Mouse (Mus musculus) kidney, adult 2 months (tissue): Measurements from ENCODE around the gene Tyk2. TPM values are rescaled to one million over a fixed set of nuclear protein-coding genes. Genes with fewer than 3 reads are reported as not detected.

Experiments used
- DNase-seq: peaks from one replicate; pipeline ENCODE4 v3.0.0; 2021
- H3K27ac ChIP-seq: fragments of 200-500 bp; 2 replicates; pipeline ENCODE4 v1.5.1; 2012; ENCODE audit warnings: low read depth, low read length, control low read depth, inconsistent platforms; ENCODE audit not compliant: insufficient read depth
- H3K27me3 ChIP-seq: fragments of 200-500 bp; replicated peaks from 2 replicates; pipeline ENCODE4 v1.6.1; 2012; ENCODE audit warnings: mild to moderate bottlenecking, moderate library complexity, low read length, inconsistent platforms; ENCODE audit not compliant: control insufficient read depth, insufficient read depth
- H3K36me3 ChIP-seq: fragments of 200-500 bp; 2 replicates; pipeline ENCODE4 v1.6.1; 2012; ENCODE audit warnings: mild to moderate bottlenecking, moderate library complexity, low read length, inconsistent platforms; ENCODE audit not compliant: control insufficient read depth, insufficient read depth
- H3K4me1 ChIP-seq: fragments of 200-500 bp; 2 replicates; pipeline ENCODE4 v1.6.1; 2011; ENCODE audit warnings: low read length; ENCODE audit not compliant: control insufficient read depth, insufficient read depth
- H3K4me3 ChIP-seq: fragments of 200-500 bp; 2 replicates; pipeline ENCODE4 v1.5.1; 2011; ENCODE audit warnings: mild to moderate bottlenecking, low read depth, low read length, control low read depth; ENCODE audit not compliant: insufficient read depth
- CTCF ChIP-seq: fragments of 200-500 bp; conservative IDR thresholded peaks from 2 replicates; pipeline ENCODE4 v1.5.1; 2011; ENCODE audit warnings: low read depth, mild to moderate bottlenecking, control low read depth, low read length, moderate library complexity, mixed read lengths; ENCODE audit not compliant: insufficient read depth, insufficient read length
- POLR2A ChIP-seq: fragments of 200-500 bp; IDR thresholded peaks from one replicate; pipeline ENCODE4 v1.6.1; 2011; ENCODE audit warnings: low read depth, low read length, control low read depth
- WGBS: fragments of 180-500 bp; shearing (Covaris S2); methylation state at CpG from one replicate; pipeline ENCODE4 v1.1.7; 2018; 5-methylcytosine and 5-hydroxymethylcytosine counted together
- polyA plus RNA-seq: library from polyadenylated mRNA; depleted of rRNA; stranded (reverse); fragments of >200 nt; gene quantifications from 2 replicates; pipeline ENCODE4 v1.2.3, GENCODE M21; 2012

Tyk2 gene
- polyA plus RNA-seq, 1 experiment, result 17.0 TPM

GRCm38 (mm10) chr9:21137229-21137628 lies 6.2 kb upstream of the Tyk2 start:
- DNase-seq, result peak; percentile 69
- H3K27ac ChIP-seq, result peak overlapping the region; percentile 26; the same call in 1 of the 2 replicates
- no peaks in the 10 kb centered on the region for H3K27me3 ChIP-seq
- no peak overlapping the region for H3K4me3 ChIP-seq
- TF ChIP-seq POLR2A (no peak), CTCF (peak; percentile 56)
- WGBS, result 57% methylated on average over 3 of the region's 3 CpGs
- H3K36me3 ChIP-seq, result no peaks in the 10 kb centered on the region; the same call in none of the 2 replicates
- H3K4me1 ChIP-seq, result peaks cover 6% of the 10 kb centered on the region

DNA sequence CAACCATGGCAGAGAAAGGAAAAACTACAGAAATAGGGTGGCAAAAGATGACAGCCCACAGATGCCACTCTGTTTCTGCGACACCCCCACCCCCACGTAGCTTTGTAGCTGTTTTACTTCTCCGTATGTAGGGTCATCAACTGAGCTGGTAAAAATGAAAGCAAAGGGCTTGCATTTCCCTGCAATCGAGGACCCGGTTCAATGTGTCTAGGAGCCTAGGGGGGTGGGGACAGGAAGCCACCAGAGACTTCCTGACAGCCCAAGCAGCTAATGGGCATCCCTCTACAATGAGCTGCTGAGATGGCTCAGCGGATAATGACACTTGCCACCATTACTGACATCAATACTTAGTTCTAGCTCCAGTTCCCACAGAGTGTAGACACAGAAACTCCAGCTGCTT lies 5.4 kb upstream of the Tyk2 start:
- peak; percentile 59 for DNase-seq
- H3K27me3 ChIP-seq, result no peaks in the 10 kb centered on the region
- no peak overlapping the region for H3K4me3 ChIP-seq
- H3K4me1 ChIP-seq, result peaks cover 6% of the 10 kb centered on the region
- TF ChIP-seq CTCF, result no peak
- no peak for TF ChIP-seq POLR2A
- no peaks in the 10 kb centered on the region for H3K36me3 ChIP-seq
- WGBS, result 67% methylated on average over 6 of the region's 6 CpGs
- H3K27ac ChIP-seq, result peak overlapping the region; percentile 70

DNA sequence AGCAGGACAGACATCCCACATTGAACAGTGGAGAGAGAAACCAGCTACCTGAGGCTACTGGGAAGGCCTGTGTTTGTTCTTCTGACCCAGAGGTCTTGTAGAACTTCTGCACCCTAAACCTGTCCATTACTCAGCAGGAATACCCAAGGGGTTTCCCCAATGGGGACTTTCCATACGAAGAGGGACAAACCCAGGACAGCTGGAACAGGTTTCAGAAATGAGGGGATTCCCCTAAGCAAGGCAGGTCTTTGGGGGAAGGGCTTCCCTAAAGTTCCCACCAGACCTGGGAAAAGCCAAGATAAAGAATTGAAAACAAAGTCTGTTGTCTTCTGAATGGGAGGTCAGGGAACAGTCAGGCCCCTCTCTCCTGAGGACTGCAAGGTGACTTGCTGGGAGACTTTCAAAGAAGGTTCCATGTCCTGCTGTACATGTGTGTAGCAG lies 4.9 kb upstream of the Tyk2 start:
- H3K36me3 ChIP-seq, result no peaks in the 10 kb centered on the region
- H3K4me3 ChIP-seq, result no peak overlapping the region
- 43% methylated on average over 1 of the region's 1 CpGs for WGBS
- DNase-seq, result no peak
- H3K27me3 ChIP-seq, result no peaks in the 10 kb centered on the region
- H3K4me1 ChIP-seq, result peaks cover 6% of the 10 kb centered on the region
- no peak for TF ChIP-seq POLR2A
- no peak for TF ChIP-seq CTCF
- peak overlapping the region; percentile 70 for H3K27ac ChIP-seq

- DNase-seq, result no peak
- Histone ChIP-seq H3K27me3 (no peaks in the 10 kb centered on the region), H3K36me3 (no peaks in the 10 kb centered on the region), H3K4me3 (no peak overlapping the region), H3K4me1 (peaks cover 7% of the 10 kb centered on the region), H3K27ac (peak overlapping the region; percentile 81)
- TF ChIP-seq CTCF, result no peak
- WGBS, result 79% methylated on average over 4 of the region's 4 CpGs
These were observed 4.4 kb upstream of the Tyk2 start for GRCm38 (mm10) chr9:21135329-21135890.

DNA sequence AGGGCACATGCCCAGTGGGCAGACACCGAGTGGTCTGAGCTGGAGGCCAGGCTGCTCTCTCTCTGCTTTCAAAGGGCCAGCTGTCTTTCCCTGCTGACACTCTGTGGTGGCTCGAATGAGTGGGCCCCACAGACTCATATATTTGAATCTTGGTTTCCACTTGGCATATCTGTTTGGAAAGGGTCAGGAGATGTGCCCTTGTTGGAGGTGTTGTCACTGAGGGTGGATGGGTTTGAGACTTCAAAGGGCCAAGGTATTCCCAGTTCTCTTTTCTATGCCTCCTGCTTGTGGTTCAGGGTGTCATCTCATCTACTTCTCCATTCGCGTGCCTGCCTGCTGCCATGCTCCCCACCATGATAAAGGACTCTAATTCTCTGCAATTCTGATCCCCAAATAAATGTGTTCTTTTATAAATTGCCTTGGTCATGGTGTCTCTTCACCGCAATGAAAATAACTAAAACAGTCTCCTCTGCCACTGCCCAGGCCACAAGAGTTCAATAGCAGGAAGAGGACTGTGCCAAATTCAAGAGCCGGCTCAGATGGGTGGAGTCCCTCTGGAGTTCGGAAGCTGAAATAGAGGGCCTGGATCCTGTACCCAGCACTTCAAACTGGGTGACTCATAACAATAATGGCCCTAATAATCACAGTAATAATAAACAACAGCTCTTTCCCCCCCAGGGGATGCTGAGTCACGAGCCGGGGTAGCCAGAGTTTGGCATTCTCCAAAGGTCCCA lies 3.7 kb upstream of the Tyk2 start:
- Histone ChIP-seq H3K4me3 (no peak overlapping the region), H3K27ac (peak overlapping the region; percentile 81), H3K4me1 (peaks cover 10% of the 10 kb centered on the region), H3K36me3 (no peaks in the 10 kb centered on the region), H3K27me3 (no peaks in the 10 kb centered on the region)
- TF ChIP-seq CTCF, result no peak
- no peak for TF ChIP-seq POLR2A
- 52% methylated on average over 9 of the region's 9 CpGs for WGBS
- peak; percentile 80 for DNase-seq

DNA sequence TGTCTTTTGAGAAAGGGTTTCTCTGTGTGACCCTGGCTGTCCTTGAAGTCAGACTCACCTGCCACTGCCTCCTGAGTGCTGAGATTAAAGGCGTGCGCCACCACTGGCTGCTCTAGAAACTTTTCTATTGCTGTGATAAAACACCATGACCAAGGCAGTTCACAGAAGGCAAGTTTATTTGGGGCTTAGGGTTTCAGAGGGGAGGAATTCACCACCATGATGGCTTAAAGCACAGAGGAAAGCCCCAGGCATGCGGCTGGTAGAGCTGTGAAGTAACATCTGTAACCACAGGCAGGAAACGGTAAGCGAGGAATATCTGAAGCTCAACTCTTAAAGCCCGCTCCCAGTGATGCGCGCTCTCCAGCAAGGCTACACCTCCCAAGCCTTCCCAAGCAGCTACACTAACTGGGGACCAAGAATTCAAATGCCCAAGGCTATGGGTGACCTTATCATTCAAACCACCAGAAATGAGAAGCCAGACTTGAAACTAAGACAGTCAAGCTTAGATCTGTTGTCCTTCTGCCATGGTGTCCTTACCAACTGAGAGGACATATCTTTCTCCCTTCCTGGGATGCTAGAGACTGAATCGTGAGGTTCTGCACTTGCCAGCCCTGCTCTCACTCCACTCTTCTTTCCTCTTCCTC lies 2.1 kb upstream of the Tyk2 start:
- DNase-seq, result no peak
- no peaks in the 10 kb centered on the region for H3K36me3 ChIP-seq
- no peak overlapping the region for H3K4me3 ChIP-seq
- TF ChIP-seq CTCF, result no peak
- no peak for TF ChIP-seq POLR2A
- peaks cover 10% of the 10 kb centered on the region for H3K4me1 ChIP-seq
- H3K27ac ChIP-seq, result no peak overlapping the region
- 70% methylated on average over 9 of the region's 9 CpGs for WGBS
- no peaks in the 10 kb centered on the region for H3K27me3 ChIP-seq

GRCm38 (mm10) chr9:21132102-21132775 lies 1.2 kb upstream of the Tyk2 start:
- no peaks in the 10 kb centered on the region for H3K27me3 ChIP-seq
- 68% methylated on average over 12 of the region's 12 CpGs for WGBS
- peaks cover 10% of the 10 kb centered on the region for H3K4me1 ChIP-seq
- peak; percentile 42 for TF ChIP-seq CTCF
- no peak for TF ChIP-seq POLR2A
- peak; percentile 44 for DNase-seq
- no peaks in the 10 kb centered on the region for H3K36me3 ChIP-seq
- H3K27ac ChIP-seq, result no peak overlapping the region
- H3K4me3 ChIP-seq, result no peak overlapping the region
